Mouse (Mus musculus): Measurements from ENCODE around the gene Ceacam19.
A peak's percentile ranks its signal among the peaks of the same experiment; 100 is the strongest.

Ceacam19 gene

DNA sequence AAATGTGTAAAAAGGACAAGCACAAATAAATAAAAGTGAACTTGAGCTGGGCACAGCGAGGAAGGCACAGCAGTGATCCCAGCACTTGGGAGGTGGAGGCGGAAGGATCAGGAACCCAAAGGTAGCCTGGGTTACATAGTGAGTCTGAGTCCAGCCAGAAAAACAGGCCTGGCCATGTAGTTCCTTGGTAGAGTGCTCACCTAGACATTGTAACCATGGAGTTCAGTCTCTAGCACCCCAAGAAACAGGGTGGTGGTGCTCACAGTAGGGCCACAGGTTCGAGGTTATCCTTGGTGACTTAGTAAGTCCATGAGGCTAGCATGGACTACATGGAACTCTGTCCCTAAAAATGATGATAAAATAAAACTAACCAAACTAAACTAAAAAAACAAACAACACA, 46.8 kb downstream of the Ceacam19 start:
- DNase-seq (ENCODE audit: low spot score): no peak

DNA sequence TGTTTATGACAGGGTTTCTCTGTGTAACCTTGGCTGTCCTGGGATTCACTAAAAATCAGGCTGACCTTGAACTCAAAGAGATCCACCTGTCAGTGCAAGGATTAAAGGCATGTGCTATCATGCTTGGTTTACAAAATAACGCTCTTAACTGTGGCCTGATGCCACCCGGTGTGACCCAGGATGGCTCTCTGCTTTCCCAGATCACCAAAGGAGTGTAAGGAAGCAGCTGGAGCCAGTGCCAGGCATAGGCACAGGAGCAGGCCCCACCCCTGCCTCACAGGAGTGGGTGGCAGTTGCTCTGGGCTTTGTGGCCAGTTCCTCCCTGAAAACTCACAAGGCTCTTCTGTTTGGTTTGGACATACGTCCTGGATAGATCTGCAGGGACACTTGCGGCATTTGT, 47.4 kb downstream of the Ceacam19 start:
- DNase-seq (ENCODE audit: low spot score): no peak

DNA sequence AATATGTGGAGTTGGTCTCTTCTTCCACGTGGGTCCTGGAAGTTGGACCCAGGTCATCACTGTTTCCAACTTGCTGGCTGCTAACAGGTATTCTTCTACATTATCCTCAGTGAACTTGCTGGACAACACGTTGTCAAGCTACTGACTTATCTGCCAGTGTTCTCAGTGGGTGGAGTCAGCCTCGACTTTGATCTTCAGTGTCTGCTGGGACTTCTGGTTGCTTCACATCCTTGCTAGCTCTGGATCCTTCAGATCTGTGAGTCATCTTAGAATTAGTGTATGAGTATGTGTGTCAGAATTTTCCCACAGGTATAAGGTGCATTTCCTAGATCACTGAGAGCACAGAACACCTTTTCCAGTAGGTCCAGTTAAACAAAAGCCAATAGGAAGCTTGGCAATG, 50.9 kb downstream of the Ceacam19 start:
- no peak for DNase-seq (ENCODE audit: low spot score)

DNA sequence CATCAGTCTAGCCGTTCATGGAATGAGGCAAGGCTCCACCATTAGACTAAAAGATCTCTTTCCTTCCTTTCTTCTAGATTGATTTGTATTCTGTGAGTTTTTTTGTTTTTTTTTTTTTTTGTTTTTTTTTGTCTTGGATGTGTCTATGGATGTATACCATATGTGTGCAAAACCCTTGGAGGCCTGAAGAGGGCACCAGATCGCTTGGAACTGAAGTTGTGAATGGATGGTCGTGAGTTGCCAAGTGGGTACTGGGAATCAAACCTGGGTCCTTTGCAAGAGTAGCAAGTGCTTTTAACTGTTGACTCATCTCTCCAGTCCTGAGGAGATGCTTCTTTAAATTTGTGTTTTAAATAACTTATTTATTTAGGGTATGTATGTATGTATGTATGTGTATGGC, 53.7 kb downstream of the Ceacam19 start:
- DNase-seq (ENCODE audit: low spot score): no peak

GRCm38 (mm10) chr7:19831837-19832236, 55.9 kb downstream of the Ceacam19 start:
- DNase-seq (ENCODE audit: low spot score): no peak

DNA sequence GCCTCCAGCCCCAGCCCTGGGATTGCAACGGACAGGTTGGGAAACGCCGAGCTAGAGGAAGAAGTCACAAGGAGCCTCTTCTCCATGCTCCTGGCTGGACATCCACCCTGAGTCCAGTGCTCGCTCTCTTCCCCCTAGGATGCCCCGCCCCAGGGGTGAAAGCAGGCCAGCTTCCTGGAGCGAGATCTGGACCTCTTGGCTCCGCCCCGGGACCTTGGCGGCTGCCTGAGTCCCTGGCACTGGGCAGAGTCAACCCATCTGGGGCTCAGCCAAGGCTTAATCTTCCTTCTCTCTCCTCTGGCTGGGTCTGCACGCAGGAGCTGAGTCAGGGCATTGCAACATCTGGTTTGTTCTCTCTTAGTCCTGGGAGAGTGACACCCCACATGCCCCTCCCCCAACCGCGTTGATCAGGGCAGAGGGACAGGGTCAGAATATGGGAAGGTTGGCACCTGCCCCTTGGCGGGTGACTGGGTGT, 57.0 kb downstream of the Ceacam19 start:
- DNase-seq (ENCODE audit: low spot score): peak; percentile 94

- DNase-seq (ENCODE audit: low spot score): no peak
These were observed 58.1 kb downstream of the Ceacam19 start for GRCm38 (mm10) chr7:19829694-19830093.

GRCm38 (mm10) chr7:19826756-19827155, 61.0 kb downstream of the Ceacam19 start:
- no peak for DNase-seq (ENCODE audit: low spot score)
